Mouse (Mus musculus): ENCODE measurements at regions not wholly inside any gene's neighbourhood (a gene's known extent, or its start where the extent isn't known, plus 50 kb on each side); places are given as distances from the start of the nearest gene placed in this dataset.

DNA sequence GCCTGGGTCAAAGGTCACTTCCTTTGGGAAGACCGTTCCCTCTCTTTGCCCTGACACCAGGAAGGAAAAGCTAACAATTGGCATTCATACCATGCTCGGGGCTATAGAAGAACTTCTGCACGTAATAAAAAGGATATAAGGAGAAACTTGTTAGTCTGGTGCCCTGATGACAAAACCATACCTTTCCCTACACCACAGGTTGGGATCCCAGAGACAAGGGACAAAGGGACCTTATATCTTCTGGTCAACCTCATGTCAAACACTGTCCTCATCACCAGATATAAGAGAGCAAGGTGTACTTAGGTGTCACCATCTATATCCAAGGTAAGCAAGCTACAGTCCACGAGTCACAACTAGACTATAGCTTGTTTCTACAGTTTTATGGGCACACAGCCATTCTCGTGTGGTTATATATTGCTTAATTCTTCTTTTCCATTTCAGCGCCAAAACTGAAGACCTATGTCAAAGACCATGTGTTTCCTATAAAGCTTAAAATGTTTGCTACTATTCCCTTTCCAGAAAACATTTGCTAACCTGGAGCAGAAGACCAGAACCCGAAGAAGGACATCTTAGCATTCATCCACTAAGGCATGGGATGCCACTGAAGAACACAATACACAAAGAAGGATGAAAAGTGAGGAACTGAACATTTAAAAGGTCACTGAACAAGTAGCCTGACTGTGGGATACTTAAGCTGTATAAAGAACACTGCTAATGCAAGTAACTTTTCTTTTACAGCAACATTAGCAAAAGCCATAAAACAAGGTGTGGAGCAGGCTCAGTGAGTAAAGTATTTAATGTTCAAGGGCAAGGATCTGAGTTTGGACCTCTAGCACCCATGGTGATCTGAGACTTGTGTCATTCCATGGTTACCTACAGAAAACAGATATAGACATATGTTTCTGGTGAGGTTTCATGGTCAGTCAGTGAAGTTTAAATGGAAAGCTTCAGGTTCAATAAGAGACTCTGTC lies 437.7 kb upstream of the Cd180 start:
- DNase-seq (ENCODE audit: low read depth, low spot score) = no peak

DNA sequence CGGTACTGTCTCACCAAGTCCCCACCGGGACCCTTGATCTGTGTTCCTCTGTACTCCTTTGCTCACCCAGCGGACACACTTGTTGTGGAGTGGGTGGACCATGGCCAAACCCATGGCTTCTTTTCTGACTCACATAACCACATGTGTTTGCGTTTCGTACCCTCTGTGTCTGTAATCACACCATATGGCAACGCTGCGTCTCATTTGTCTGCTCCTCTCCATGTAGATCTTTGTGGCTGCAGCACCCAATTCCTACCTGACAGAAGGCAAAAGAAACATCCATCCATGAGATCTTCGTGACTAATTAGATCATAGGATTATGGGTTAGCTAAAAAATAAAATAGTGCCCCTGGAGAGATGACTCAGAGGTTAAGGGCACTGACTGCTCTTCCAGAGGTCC lies 435.2 kb upstream of the Cd180 start:
- no peak for DNase-seq (ENCODE audit: low read depth, low spot score)

DNA sequence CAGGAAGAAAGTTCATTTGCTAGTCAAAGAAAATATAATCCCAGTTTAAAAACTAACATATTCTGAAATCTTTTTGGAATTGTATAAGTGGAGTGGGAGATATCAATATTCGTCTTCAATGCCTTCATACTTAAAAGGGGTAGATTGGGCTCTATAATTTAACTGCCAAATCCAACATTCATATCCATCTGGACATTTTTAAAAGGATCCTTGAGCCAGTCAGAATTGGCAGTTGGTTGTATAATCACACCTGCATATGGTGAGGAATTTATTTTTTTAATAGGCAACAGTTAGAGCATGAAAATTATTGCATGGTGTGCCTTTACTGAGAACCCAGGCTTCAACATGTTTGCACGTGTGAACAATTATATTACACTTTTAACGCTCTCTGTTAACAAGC lies 419.5 kb upstream of the Cd180 start:
- DNase-seq (ENCODE audit: low read depth, low spot score) = no peak

DNA sequence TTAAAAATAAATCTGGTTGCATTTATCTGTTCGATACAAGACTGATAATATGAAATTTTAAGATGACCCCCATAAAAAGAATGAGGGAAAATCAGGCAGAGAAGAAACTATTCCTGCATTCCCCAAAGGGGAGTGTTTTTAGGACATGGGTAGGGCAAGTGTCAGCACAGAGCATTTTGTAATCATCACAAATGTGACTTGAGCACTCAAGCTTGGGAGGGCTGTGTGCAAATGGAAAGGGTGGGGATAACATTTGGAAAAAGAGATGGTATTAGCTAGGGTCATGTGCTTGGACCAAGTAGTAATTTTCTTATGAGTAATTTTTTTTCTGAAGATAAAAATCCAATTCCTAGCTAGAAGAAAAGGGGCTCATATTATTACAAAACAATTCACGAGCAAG lies 418.1 kb upstream of the Cd180 start:
- DNase-seq (ENCODE audit: low read depth, low spot score) = no peak

DNA sequence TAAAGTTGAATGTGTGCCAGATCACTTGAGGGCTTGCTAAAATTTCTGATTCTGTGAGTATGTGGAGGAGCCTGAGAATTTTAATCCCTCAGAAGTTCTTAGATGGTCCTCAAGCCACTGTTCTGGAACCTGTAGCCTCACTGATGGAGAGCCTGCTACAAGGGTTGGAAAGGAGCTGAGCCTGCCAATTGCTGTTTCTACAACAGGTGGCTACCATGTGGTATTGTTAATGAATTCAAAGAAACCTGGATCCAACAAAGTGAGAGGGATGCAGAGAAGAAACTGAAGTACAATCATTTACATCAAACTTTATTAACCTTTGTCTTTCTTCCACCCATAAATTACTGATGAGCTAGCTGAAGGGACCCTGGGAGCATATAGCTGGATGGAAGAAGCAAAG lies 416.5 kb upstream of the Cd180 start:
- DNase-seq (ENCODE audit: low read depth, low spot score) = no peak

DNA sequence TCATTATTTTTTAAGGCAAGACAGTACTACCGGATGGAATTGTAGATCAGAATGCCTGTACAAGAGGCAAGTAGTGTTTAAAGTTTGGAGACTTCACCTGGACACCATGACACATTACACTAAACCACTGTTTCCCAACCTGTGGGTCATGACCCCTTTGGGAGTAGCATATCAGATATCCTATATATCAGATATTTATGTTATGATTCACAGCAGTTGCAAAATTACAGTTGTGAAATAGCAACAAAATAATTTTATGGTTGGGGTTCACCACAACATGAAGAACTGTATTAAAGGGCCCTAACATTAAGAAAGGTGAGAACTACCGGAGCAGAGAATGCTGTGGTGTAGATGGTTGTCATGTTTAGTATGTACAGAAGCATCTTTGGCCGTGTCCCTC lies 413.2 kb upstream of the Cd180 start:
- no peak for DNase-seq (ENCODE audit: low read depth, low spot score)

DNA sequence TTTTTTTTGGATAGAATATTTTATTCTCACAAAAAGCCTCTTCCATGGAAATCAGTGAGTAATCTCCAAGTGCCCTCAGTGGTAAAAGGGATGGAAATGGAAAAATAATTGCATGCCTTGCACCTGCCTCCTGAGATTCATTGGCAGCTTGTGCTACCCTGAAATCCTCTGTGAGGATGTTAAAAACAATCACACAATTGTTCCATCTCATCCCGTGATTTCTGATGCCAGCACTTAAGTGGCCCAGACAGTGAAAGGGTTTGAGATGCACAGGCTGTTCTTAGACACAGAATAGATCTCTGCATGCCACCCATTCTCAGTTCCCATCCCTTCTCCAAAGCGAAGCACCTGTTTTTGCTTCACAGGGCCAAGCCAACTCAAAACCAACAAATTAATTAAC lies 398.9 kb upstream of the Cd180 start:
- no peak for DNase-seq (ENCODE audit: low read depth, low spot score)

DNA sequence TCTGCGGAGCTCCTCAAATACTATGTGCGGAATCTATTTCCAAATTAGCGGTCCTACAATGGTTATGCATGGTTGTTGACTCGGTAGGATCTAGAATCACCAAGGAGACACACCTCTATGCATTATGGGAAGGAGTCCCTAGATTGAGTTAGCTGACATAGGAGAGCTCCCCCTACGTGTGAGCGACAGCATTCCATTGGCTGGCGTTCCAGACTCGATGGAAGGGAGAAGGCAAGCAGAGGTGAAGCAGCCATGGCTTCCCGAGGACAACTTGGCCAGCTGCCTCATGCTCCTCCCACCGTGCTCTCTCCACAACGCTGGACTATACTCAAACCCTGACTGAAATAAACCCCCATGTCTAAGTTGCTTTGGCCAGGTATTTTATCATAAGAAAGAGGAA lies 398.3 kb upstream of the Cd180 start:
- DNase-seq (ENCODE audit: low read depth, low spot score) = no peak

DNA sequence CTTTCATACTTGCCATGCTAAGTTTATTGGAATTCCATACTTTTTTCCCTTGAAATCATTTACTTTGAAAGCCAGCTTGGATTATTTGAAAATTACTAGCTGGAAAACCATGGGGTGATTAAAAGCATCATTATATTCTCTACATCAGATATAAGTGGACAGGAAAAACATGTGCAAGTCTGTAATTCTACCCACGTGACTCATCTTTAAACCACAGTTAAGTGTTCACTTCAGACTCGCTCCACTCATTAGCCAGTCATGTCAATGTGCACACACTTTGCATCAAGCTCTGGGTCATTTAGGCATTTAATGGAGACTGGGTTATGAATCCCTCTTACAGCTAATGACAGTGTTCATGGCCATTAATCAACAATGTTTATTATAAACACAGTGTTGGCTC lies 385.4 kb upstream of the Cd180 start:
- DNase-seq (ENCODE audit: low read depth, low spot score) = no peak

DNA sequence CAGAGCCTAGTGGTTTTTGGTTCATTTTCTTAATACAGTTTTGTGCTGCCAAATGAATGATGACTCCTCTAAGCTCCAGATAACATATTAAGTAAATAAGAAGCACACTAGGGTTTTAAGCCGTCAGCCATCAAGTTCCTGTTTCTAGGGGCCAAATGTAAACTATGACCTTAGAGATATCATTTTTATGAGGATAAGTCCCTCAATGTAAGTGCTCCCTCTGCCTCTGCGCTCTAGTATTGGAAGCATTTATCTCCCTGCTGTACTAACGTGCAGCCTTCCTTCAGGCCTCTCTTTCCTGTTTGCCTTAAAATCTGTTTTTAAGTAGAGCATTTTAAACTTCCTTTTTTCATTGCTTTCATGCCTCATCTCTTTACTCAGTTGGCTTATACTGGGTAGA lies 381.3 kb upstream of the Cd180 start:
- DNase-seq (ENCODE audit: low read depth, low spot score) = no peak

DNA sequence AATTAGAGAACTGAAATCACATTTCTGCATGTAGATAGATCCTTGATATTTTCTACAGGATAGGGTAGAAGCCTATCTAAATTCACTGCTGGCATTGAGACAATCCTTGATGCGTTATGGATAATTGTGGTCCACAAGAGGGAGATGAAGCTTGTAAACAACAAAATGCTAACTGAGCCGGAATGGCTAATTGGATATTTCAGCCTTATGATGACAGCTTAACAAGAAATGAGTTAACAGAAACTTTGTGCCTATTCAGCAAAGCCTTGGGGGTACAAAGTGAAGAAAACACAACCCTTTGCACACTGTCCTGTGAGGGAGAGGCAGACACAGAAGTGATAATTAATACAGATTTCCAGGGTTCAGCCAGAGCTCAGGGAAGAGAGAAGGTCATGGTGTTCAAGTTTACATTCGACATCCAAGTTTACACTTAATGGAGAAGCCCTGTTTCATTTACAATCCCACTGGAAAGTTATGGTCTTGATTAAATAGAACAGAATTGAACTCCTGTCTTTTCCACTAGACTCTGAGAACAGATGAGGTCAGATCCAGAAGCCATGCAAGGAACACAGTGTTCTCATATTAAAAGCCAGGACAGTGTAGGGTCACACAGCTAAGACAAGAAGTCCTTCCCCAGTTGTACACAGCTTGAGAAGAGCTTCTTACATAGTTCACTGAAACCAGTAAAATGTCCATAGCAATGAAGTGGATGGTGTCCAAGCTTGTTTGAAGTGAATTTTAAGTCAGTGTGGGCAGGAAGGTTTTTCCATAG lies 377.3 kb upstream of the Cd180 start:
- DNase-seq (ENCODE audit: low read depth, low spot score) = no peak

DNA sequence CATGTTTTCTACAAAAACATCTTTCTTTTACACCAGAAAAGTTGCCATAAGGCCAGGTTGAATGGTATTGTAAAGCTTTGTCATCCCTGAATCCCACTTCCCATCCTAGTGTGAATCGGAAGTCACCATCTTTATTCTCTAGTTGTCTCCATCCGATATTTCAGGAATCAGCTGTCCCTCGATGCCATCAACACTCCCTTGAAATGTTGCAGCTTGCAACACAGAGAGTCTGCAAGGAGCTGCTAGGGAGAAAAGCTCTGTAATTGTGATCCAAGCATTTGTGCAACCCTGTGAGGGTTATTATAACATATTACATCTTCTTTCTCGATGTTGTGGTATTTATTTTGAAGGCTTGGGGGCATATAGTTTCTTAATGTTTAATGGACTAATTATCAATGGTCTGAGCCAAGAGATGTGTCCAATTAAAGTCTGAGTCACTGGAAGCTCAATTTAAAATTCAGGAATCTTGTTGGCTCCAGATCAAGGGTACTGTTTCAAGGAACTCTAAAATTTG lies 374.4 kb upstream of the Cd180 start:
- no peak for DNase-seq (ENCODE audit: low read depth, low spot score)

DNA sequence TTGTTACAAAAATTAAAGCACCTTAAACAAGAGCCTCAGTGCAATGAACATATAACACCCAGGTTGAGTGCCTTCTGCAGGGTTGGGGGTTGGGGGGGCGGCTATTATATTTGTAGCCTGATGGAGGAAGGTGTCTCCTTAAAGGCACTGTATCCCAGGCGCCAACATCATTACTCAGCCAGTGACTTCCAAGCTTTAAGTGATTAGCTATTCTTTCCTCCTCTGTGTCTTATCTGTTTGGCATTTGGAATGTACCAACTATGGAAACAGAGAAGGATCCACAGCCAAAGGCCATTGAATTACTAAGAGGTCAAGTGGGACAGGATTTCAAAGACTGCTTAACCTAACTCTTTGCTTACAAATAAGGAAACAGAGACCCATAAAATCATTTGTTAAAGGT lies 373.9 kb upstream of the Cd180 start:
- no peak for DNase-seq (ENCODE audit: low read depth, low spot score)

DNA sequence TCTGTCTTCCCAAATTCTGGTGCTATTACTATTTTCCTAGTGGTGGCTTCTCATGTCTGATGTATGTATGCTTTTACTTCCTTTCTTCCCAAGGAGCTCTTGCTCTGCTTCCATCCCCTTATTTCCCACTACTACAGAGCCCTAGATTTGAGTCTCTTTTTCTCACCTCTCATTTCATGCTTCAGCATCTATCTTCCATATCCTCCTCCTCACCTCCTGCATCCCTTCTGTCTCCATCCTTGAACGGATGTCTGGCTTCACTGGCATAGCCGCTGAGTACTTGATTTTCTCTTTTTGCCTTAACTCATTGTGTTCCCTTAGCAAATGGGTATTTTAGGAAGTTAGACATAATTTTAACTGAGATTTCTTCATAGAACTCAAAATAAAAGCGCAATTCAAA lies 369.5 kb upstream of the Cd180 start:
- DNase-seq (ENCODE audit: low read depth, low spot score) = no peak

DNA sequence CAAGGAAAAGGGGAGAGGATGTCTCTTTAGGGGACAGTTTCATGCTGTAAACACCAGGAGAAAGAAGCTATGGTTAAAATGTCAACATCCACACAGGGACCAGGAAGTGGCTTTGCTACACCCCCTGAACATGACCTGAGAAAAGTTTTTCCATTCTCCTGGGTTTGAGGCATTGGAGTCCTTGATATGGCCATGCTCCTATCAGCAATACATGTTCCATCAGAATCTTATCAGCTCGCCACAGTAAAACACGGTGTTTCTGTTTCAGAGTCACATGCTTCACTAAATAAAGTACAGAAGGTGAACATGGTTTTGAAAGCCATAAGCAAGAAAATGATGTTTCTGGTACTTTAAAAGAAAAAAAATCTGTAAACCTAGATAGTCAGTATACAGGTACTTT lies 367.4 kb upstream of the Cd180 start:
- no peak for DNase-seq (ENCODE audit: low read depth, low spot score)

DNA sequence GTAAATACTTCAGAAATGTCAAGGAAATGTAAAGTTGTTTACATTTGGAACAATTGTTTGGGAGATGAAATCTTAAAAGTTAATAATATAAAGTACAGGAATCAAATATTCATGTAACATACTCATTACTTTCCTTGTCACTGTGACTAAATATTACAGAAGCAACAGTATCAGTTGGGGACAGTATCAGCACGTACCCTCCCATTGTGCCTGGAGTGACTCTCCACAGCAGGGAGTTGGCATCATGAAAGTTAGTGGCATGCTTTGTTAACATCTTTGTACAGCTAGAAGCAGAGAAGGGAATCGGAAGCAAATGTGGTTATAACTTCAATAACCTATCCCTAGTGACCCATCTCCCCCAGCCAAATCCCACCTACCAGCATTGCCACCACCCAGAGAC lies 366.8 kb upstream of the Cd180 start:
- DNase-seq (ENCODE audit: low read depth, low spot score) = no peak

DNA sequence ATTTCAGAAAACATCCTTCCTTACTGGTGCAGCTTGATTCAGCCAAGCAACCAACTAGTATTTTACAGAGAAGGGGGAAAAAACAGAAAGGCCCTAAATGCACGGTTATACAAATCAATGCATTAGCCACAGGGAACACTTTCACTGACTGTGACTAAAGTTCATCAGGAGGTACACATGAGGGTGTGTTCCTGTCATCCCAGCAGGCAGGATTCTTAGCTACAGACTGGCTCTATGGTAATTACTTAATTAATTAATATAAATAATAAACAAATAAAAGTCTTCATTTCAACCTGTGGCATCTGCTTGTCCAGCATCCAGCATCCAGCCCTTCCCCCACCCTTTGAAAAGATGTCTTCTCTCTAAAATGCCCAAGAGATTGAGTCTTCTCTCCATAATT lies 359.7 kb upstream of the Cd180 start:
- no peak for DNase-seq (ENCODE audit: low read depth, low spot score)

DNA sequence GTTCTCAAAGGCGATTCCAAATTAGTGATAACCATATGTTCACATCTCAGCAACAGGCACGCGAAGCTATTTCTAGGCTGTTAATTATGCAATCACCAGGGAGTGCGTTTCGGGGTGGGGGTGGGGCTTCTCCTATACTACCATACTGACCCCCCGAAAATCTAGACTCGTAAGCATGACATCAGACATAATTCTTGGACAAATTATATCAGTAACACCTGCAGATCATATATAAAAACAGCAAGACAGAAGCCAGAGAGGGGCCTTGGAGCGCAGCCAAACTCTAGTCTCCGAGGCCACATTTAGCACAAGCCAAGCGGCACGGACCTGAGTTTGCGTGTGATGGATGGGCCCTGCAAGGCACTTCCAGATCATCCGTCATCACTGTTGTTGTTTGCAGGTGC lies 359.2 kb upstream of the Cd180 start:
- DNase-seq (ENCODE audit: low read depth, low spot score) = peak; percentile 57

DNA sequence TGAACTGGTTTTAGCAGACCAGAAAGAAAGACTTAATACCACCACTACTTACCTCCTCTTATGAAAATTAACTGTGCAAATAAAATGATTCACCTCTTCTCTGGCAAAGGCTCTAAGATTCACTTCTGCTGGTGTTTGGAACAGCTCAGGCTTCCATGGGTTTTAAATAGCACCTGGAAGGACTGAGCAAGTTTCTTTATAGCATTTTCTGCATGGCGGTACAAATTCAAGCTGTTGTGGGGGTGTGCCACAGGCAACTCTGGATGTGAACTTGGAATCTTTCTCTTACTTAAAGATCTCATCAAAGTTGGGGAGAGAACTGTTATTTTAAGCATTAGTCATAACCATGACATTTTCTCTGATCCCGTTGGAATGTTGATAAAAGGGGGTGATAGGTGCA lies 350.1 kb upstream of the Cd180 start:
- DNase-seq (ENCODE audit: low read depth, low spot score) = no peak

DNA sequence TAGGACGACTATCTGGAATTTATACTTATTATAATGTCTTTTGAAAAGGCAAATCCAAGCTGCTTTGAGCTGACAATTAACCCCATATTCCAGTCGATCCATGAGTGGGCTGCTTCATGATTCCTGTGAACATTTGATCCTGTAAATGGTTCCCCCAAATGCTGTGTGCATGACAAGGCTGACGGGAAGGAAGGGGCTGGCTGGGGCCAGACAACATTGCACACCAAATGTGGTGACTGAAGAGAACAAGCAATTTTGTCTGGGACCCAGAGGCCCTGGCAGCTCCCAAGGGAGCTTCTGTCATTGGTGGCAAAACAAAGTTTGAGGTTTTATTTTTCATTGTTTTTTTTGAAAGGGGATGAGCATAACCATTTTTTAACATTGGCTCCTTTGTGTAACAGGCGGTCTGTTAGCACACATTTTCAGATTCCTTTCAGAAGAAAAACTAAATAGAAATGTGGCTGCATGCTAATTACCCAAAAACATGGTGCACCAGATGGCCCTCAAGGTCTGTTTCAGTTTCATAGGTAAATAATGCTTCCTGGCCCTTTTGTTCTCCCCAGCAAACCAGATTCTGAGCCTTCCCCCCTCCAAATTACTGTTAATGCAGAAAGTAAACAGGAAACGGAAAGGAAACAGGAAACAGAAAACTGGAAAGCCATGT lies 348.6 kb upstream of the Cd180 start:
- DNase-seq (ENCODE audit: low read depth, low spot score) = no peak

DNA sequence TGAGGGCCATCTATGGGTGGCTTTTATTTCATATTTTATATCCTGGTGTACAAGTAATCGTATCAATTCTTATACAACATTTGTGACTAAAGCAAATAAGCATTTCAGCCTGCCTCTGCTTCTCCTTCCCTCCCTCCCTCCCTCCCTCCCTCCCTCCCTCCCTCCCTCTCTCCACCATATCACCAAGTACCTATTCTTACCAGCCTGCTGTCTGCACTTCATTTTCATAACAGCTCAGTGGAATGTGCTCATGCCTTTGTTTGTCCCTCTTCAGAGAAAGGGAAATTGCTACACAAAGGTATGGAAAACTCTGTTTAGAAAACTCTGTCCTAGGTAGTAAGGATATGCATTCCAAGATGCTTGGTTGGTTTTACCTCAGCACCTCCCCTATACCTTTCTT lies 343.9 kb upstream of the Cd180 start:
- no peak for DNase-seq (ENCODE audit: low read depth, low spot score)

Data from forelimb bud, embryonic 11.5 days (tissue).